Mouse (Mus musculus) megakaryocyte, embryonic 14.5 days (primary cell): Measurements from ENCODE around the gene Dab2ip.

Source experiments
- FLI1 ChIP-seq: IDR thresholded peaks from 2 replicates; pipeline ENCODE4 v1.6.1; 2012; ENCODE audit warnings: low read length, inconsistent platforms, mixed read lengths
- GATA1 ChIP-seq: IDR thresholded peaks from 3 replicates; pipeline ENCODE4 v1.6.1; 2012; ENCODE audit warnings: mixed read lengths, low read length, inconsistent platforms, borderline replicate concordance

DNA sequence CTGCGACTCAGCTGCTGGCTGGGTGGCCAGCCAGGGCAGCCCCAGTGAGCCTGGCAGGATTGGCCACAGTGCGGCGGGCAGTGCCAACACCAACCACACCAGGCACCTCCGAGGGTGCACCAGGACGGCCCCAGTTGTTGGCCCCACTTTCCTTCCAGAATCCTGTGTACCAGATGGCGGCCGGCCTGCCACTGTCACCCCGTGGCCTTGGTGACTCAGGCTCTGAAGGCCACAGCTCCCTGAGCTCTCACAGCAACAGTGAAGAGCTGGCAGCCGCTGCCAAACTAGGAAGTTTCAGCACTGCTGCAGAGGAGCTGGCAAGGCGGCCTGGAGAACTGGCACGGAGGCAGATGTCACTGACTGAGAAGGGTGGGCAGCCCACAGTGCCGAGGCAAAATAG lies 162.0 kb downstream of the Dab2ip start:
- TF ChIP-seq FLI1, result no peak
- no peak for TF ChIP-seq GATA1
